15 mouse cellular contexts compared by ENCODE assay signal in the genomic region with DNA sequence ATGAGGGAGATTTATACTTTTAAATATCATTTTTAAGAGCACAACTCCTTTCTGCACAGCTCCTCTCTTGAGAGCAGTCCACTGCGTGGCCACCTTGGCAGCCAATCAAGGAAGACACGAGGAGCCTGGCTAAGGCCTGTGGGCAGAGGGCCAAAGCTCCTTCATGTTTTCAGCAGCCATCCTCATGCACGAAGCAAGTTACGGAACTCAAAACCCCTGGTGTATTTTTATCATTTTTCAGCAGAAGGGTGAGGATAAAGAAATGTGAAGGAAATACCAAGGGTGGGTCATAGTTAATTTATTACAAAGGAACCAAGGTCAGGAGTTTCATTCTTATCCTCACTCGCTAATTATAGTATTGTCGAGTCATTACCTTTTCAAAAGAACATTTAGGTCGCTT. TPM values are rescaled to one million over a fixed set of nuclear protein-coding genes. Genes with fewer than 3 reads are reported as not detected.
A peak's percentile ranks its signal among the peaks of the same experiment; 100 is the strongest.
DNase-seq lines count a peak whose midpoint lies in the region; ATAC-seq and TF ChIP-seq lines count a peak whose summit lies in the region.
"Had no signal": no experiment of that assay in that cellular context is flagged by ENCODE, and none has a peak within 500 bp of the region (broad histone marks: within the 10 kb centered on the region; RNA-seq: fewer than 3 reads in every experiment).

No protein-coding gene starts in this region.

- H3K4me1 ChIP-seq in hindbrain, postnatal 0 days (ENCODE audit: insufficient read depth, low read length): no peaks in the 10 kb centered on the region
- H3K4me1 ChIP-seq in hindbrain, embryonic 16.5 days (ENCODE audit: control insufficient read depth, insufficient read depth, low read depth, low read length): no peaks in the 10 kb centered on the region
- H3K4me1 ChIP-seq in lung, adult 2 months (ENCODE audit: control insufficient read depth, insufficient read depth, low read length): no peaks in the 10 kb centered on the region; the same call in 1 of the 2 replicates
- H3K4me1 ChIP-seq: hindbrain, embryonic 15.5 days had no signal

- no peak for ATAC-seq in hindbrain, postnatal 0 days
- ATAC-seq in hindbrain, embryonic 16.5 days: no peak
- no peak for ATAC-seq in erythroblast, adult 5-6 weeks (replicated peaks; ENCODE audit: low FRiP score, poor library complexity, severe bottlenecking)
- ATAC-seq: activated CD4-positive, CD25-positive, alpha-beta regulatory T cell, adult 4 months had no signal

- DNase-seq in adrenal gland, postnatal 14 days: peak; percentile 48
- no peak for DNase-seq in adrenal gland, adult 8-10 months
- DNase-seq in hindbrain, postnatal 0 days (ENCODE audit: low spot score): peak; percentile 46
- DNase-seq in lung, postnatal 4 days: peak; percentile 22 to 52
- DNase-seq in lung, adult 2 months: no peak
- DNase-seq in cerebellum, postnatal 14 days: peak; percentile 73 to 77
- DNase-seq: liver, embryonic 13.5 days; right cerebral cortex, postnatal 25 days; thymus, postnatal 14 days had no signal

- no peak overlapping the region for H3K9ac ChIP-seq in hindbrain, postnatal 0 days (replicated peaks; ENCODE audit: low read length)
- H3K9ac ChIP-seq in hindbrain, embryonic 16.5 days (ENCODE audit: low read depth, low read length): no peak overlapping the region
- H3K9ac ChIP-seq: hindbrain, embryonic 15.5 days; liver, embryonic 13.5 days had no signal

- no peak overlapping the region for H3K27ac ChIP-seq in hindbrain, postnatal 0 days
- H3K27ac ChIP-seq in hindbrain, embryonic 16.5 days (ENCODE audit: low read depth, low read length): no peak overlapping the region
- H3K27ac ChIP-seq: hindbrain, embryonic 15.5 days; kidney, postnatal 0 days; liver, embryonic 13.5 days had no signal

- no peak overlapping the region for H3K4me2 ChIP-seq in hindbrain, postnatal 0 days (ENCODE audit: low read depth, low read length)
- no peak overlapping the region for H3K4me2 ChIP-seq in hindbrain, embryonic 16.5 days (ENCODE audit: low read length)
- H3K4me2 ChIP-seq: hindbrain, embryonic 15.5 days; liver, embryonic 13.5 days had no signal

- H3K4me3 ChIP-seq in hindbrain, postnatal 0 days (ENCODE audit: low read length): no peak overlapping the region
- no peak overlapping the region for H3K4me3 ChIP-seq in hindbrain, embryonic 16.5 days (ENCODE audit: low read length)
- no peak overlapping the region for H3K4me3 ChIP-seq in lung, adult 2 months (replicated peaks; ENCODE audit: extremely low read depth, low read depth, low read length)
- H3K4me3 ChIP-seq: hindbrain, embryonic 15.5 days; liver, embryonic 13.5 days had no signal

- no peaks in the 10 kb centered on the region for H3K36me3 ChIP-seq in hindbrain, postnatal 0 days (ENCODE audit: insufficient read depth, low read length)
- H3K36me3 ChIP-seq in hindbrain, embryonic 16.5 days (ENCODE audit: control insufficient read depth, insufficient read depth, low read length): no peaks in the 10 kb centered on the region
- H3K36me3 ChIP-seq: hindbrain, embryonic 15.5 days; liver, embryonic 13.5 days had no signal

- no peak for TF ChIP-seq POLR2A in lung, adult 2 months (IDR thresholded peaks at IDR 0.05; ENCODE audit: borderline replicate concordance, extremely low read depth, low read depth, low read length)

- no peaks in the 10 kb centered on the region for H3K27me3 ChIP-seq in hindbrain, postnatal 0 days (ENCODE audit: insufficient read depth, low read length)
- no peaks in the 10 kb centered on the region for H3K27me3 ChIP-seq in hindbrain, embryonic 16.5 days (replicated peaks; ENCODE audit: control insufficient read depth, insufficient read depth, low read length)
- H3K27me3 ChIP-seq: hindbrain, embryonic 15.5 days; liver, embryonic 13.5 days had no signal

- WGBS in hindbrain, postnatal 0 days: 63% methylated on average over 7 of the region's 7 CpGs
- 73% methylated on average over 7 of the region's 7 CpGs for WGBS in hindbrain, embryonic 16.5 days
- WGBS in lung, adult 2 months: 49% methylated on average over 7 of the region's 7 CpGs

- H3K9me3 ChIP-seq in hindbrain, postnatal 0 days (ENCODE audit: low read length): no peaks in the 10 kb centered on the region
- no peaks in the 10 kb centered on the region for H3K9me3 ChIP-seq in hindbrain, embryonic 16.5 days (ENCODE audit: control insufficient read depth, low read length)
- H3K9me3 ChIP-seq: hindbrain, embryonic 15.5 days; liver, embryonic 13.5 days had no signal

- TF ChIP-seq CTCF in hindbrain, postnatal 0 days (IDR thresholded peaks at IDR 0.05; ENCODE audit: low read depth): no peak
- TF ChIP-seq CTCF in lung, adult 2 months (IDR thresholded peaks at IDR 0.05; ENCODE audit: insufficient read depth, low read length): no peak

RNA-seq across cellular contexts. Expression of a gene that starts 25.3 kb away (rescaled TPM):
- total RNA-seq in adrenal gland, postnatal 14 days (2021): 9.5 and 122 TPM in 2 replicates
- total RNA-seq in adrenal gland, adult 8-10 months (2022): under 1 TPM in 2 of 4 experiments, not detected in 2; 0.44 to 0.59 TPM
- total RNA-seq in hindbrain, postnatal 0 days (2014; rRNA removed): 2.9 and 3.0 TPM in 2 replicates
- polyA plus RNA-seq in hindbrain, postnatal 0 days (2015; fragmentation: Nextera tagmentation; extraction: Ambion mirVana): 3.6 and 3.9 TPM in 2 replicates
- 3.2 and 3.4 TPM in 2 replicates for polyA plus RNA-seq in hindbrain, embryonic 16.5 days (2015; fragmentation: Nextera tagmentation; extraction: Ambion mirVana)
- polyA plus RNA-seq in lung, adult 2 months (2012; rRNA removed): 0.43 and 5.7 TPM in 2 replicates
- not detected in 2 replicates for total RNA-seq in erythroblast, adult 5-6 weeks (2015; ENCODE audit: low replicate concordance)
- 0.42 and 0.77 TPM in 2 replicates for total RNA-seq in erythroblast, adult 5-6 weeks (2017; ENCODE audit: low replicate concordance)
- total RNA-seq: monocyte, adult 5-6 weeks had no signal

Comparison
In these comparisons a context has a peak if more than half of its experiments do, and no peak if none do; other contexts are left out.
1. DNase-seq: peak in adrenal gland, postnatal 14 days (single experiment), hindbrain, postnatal 0 days (single experiment), lung, postnatal 4 days (2 of 2) and cerebellum, postnatal 14 days (2 of 2); none in adrenal gland, adult 8-10 months (single experiment) and lung, adult 2 months (single experiment).